Mouse (Mus musculus): ENCODE results near the gene Gm20806. TPM values are rescaled to one million over a fixed set of nuclear protein-coding genes. Genes with fewer than 3 reads are reported as not detected.

The Gm20806 gene
- not detected in 2 replicates for polyA plus RNA-seq (2015; fragmentation: Nextera tagmentation; extraction: Ambion mirVana)

DNA sequence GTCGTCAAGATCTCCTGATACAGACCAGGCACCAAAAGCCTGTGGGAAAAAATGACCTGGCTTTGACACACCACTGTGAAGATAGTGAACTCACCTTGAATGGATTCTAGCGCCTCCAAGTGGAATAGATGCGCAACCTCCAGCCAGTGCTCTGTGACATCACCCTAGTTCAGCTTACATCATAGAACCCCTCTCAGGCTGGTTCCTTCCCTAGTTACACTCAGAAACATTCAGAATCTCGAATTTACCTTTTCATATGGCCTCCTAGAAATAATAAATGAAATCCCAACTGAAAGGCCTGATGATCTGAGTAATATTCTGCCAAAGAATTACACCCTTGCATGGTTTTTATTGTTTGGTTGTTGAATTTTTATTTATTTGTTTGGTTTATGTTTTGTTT lies at the start of gene Gm20806:
TSS of gene Gm20806 (minus strand) at position 101 of the 400 bp plus-strand sequence.

